Mouse (Mus musculus): Measurements from ENCODE around the gene Mast4.

The Mast4 gene

DNA sequence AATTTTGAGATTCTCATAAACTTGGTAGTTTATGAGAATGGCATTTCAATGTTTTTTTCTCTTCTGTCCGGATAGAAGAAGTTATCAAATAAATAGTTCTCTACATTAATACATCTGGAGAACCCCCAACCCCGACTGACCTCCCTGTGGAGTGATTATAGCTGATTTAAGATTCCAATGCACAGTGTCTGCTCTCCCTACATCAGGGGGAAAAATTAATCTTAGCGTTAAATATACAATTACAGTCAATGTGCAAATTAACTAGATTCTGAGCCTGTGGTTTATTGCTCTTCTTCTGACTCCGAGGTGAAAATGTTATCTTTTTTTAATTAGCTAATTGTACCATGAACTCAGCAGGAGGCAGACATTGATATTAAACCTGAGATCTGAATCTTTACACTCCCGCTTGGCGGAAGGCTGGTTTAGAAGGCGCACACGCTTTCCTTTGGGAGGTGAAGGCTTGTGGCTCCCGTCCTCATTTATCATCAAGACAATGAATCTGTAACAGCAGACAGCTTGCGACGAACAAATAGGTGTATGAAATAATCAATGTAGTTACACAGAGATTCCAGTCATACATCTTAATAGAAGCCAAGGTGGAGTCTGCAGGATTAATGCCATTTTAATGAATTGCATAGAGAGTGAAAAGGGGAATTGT lies 274.2 kb downstream of the Mast4 start:
- no peak for DNase-seq (ENCODE audit: low spot score in 2 of 2)

DNA sequence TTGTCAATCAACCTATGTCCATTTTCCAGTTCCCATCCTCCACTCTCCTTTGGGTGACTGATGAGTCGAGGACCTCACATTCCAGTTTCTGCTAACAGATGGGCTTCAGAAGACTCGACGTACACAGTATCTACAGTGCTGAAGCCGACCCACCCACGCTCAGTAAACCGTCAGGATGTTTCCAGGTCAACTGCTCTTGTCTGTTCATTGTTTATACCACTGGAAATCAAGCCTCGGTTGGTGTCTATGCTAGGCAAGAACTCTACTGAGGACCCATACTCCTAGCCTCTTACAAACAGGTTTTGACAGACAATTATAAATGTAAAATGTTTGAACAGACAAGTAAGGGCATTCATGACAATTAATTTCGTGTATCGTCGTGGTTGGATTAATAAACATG lies 277.8 kb downstream of the Mast4 start:
- no peak for DNase-seq (ENCODE audit: low spot score in 2 of 2)

DNA sequence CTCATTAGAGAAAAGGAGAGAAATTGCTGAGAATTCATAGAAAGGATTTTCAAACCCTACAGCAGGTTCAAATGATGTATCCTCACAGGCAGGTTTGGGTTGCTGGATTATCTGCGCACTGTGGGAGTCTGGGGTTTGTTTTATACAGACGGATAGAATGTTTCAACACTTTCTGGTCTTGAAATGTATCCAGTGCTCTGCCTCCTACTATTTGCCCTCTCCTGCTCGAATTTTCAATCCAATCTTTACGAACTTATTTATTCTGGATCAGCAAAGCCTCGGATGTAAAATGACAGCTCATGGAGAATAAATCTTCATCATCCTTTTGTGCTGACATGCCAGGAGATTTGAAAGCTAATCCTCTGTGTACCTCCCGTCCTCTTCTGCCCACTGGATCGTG lies 281.6 kb downstream of the Mast4 start:
- DNase-seq (ENCODE audit: low spot score in 2 of 2): no peak

DNA sequence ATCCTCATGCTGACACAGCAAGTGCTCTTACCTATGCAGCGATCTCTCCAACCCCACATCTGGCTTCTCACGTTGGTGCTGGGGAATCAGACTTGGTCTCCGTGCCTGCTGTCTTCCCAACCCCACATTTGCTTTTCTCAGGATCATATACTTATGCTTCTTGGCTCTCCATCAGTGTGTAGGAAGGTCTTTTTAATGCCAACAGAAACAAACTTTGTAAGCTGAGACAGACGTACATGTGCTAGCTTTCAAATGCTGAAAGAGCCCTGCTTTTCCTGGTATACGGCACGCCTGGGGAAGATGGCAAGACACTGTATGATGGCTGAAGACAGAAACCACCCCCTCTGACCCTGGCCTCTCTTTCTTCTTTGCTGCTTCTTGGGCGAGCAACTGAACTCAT lies 285.3 kb downstream of the Mast4 start:
- no peak for DNase-seq (ENCODE audit: low spot score in 2 of 2)

DNA sequence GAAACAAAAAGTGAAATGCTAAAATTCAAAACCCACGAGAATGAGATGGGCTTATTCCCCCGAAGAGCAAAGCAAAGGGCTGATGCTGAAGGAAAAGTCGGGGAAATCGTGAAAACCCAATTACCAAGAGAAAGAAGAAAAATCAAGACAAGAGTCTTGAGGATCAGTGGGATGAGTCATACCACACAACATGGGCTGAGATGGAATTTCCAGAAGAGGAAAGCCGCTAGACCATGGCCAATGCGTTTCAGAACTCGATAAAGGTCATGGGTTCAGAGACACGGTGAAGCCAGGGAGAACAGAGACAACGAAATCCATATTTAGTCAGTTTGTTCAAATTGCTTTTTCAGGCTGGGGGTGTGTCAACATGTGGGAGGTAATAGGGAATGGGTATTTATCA lies 290.6 kb downstream of the Mast4 start:
- no peak for DNase-seq (ENCODE audit: low spot score in 2 of 2)

DNA sequence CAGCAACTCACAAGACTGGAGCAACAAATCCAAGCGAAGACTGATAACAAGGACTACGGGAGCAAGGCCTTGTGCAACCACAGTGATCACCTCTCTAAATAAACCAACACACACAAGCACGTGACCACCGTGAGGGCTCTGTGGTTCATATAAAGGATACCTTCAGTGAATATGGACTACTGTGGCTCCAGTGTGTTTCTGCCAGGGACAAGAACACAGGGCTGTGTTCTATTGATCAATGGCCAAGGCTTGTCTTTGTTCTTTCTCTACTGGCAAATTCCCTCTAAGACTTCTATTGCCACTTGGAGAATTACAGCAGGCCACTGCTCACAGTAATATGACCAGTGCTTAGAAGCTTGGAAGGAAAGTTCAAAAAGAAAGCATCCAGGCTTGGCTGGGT lies 291.3 kb downstream of the Mast4 start:
- no peak for DNase-seq (ENCODE audit: low spot score in 2 of 2)

DNA sequence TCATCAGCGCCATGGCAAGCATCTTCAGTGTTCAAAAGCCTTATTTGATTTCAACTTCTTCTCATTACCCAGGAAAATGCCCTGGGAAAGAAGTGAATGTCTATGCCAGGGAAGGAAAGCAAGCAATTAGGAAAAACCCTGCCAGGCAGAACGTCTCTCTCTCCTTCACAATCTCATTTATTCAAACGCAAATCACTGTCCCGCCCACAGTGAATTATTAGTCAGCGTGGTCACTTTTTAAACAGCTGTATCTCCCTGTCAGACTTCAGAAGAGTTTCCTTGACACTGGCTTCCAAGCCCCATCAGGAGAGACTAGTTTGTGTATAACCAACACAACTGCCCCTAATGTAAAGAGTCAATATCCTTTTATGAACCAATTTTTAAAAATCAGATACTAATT lies 296.8 kb downstream of the Mast4 start:
- DNase-seq (ENCODE audit: low spot score in 2 of 2): no peak

DNA sequence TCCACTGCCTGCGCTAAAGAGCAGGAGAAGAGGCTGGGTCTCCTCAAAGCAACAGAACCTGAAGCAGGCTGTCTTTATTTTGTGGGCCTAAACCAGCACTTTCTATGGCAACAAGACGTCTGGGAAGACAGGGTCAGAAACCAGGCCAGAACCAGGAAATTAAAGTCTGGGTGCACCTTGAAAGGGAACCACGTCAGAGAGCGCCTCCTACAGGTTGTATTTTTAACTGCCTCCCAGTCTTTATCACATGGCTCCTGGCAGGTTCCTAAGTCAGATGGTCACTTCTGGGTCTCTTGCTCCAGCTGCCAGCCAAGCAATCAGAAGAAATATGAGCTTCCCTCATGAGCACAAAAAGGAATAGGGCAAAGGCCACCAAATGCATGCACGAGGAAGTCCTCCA lies 304.9 kb downstream of the Mast4 start:
- DNase-seq (ENCODE audit: low spot score in 2 of 2): no peak

DNA sequence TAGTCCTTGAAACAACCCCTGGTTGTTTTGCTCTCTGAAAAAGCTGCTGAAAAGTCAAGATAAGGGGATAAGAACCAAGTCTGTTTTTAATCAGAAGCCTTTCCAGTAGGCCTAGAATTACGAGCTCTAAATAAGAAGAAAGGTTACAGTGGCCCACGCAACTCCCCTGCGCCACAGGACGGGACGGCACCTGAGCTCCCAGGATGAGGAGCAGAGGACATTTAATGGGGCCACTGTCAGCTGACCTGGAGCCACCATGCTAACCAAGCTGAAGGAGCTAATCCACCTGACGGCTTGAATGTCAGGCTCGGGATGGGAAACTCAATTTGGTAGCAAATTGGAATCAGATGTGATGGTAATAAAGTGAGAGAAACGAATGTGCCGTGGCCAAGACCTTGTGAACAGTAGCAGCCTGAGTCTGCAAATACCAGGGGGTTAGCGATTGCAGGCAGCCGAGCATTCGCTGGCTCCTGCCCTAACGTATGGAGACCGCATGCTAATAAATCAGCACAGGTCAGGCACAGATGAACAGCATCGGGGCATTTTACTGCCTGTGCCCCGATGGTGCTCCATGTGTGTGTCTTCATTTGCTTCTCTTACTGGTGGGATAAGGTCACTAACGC lies 306.7 kb downstream of the Mast4 start:
- no peak for DNase-seq (ENCODE audit: low spot score in 2 of 2)

DNA sequence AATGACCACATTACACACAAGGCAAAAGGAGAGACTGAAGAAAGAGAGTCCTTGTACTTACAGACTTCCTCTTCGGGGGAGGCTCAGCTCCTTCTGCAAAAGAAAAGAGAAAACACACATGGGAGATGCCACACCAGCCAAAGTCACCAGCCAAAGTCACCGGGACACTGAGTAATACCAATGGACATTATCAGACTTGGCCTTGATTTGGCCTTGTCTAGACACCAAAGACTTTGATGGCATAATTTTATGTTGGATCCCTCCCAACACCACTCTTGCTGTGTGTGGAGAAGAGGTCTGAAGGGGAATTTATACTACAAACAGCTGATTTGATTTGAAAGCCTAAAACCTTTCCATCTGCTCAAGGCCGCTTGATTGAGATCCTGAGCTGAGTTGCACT lies 308.8 kb downstream of the Mast4 start:
- DNase-seq (ENCODE audit: low spot score in 2 of 2): no peak

DNA sequence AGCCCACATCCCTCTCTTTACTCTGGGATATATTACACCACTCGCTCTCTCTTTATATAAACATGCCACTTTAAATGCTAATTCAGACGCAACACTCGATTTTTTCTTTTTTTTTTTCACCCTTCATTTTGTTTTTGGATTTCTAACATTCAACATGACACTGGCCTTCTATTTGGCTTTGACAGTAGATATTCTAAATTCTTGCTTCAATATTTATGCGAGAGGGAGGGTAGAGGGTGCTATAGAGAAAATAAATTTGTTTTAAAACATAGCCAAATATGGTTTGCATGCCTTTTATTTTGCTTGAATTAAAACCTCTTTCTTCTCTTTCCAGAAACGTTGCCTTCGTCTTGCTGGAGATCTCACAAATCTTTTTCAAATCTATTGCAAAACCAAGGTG lies 315.8 kb downstream of the Mast4 start:
- no peak for DNase-seq (ENCODE audit: low spot score in 2 of 2)

DNA sequence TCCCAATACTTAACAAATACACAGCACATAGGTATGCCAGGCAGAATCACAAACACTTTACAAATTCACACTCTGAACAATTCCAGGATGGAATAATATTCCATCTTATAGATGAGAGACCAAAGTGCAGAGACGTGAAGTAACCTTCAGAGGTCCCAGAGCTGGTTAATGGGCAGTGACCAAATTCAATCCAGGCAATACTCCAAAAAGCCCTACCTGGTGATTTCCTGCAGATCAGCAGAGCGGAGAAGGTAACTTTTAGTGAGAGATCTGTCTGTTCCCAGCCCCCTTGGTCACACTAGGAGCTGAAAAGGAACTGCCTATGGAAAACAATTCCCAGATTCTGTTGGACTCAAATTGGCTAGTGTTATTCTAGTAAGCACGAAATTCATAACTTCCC lies 316.6 kb downstream of the Mast4 start:
- DNase-seq (ENCODE audit: low spot score in 2 of 2): no peak

DNA sequence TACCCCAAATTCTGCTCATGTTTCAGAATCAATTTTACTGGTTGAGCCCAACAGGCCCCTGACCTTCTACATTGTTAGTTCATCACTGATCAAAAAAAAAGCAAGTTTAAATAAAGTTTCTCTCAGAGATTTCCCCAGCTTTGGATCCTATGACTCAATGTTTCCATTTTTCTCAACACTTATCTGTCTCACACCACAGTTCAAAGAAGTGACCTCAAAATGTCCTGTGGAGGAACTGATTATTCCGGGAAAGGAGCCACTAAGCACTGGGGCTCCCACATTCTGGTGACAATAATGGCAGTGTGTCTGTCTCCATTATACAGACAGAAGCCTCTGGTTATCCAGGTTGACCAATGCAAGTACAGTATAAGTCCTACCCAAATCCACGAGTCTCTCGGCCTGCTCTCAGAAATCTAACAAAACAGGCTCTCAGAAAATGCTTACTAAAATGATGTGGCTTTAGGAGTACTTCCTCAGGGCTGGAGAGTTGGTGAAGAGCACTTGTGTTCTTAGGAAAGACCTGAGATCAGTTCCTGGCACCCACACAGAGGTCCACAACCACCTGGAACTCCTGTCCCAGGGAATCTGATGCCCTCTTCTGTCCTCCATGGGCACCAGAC lies 319.1 kb downstream of the Mast4 start:
- DNase-seq (ENCODE audit: low spot score in 2 of 2): no peak

DNA sequence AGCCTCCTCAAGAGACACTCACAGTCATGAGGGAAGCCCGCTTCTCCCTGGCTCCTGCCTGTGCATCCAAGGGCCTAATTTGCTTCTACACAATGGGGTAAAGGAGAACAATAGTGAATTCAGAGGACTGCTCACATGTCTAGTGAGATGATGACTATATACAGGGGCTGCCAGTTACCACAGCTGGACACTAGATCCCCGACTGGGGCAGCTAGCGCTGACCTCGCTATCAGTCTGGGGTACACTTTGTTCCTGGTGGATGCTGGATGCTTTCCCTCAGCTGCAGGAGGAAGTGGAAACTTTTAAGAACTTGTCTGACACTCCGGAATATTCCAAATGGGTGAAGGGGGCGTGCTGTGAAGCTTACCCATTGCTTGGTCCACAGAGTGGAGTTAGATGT lies 319.7 kb downstream of the Mast4 start:
- no peak for DNase-seq (ENCODE audit: low spot score in 2 of 2)

DNA sequence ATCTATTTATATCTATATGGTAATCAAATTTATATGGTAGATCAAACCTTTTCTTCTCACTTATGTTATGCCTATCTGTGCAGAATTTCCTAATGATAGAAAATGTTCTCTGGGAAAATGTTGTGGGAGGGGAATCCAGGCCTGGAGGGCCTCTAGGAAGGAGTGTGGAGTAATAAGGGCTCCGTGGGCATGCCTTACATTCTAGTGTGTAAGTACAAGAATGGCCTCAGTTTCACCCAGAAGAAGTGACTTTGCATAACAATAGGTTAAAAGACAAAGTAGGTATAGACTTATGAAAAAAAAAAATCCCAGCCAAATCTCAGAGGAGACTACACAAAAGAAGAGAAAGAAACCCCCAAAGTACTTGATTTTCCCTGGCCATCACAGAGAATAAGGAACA lies 320.1 kb downstream of the Mast4 start:
- DNase-seq (ENCODE audit: low spot score in 2 of 2): no peak

DNA sequence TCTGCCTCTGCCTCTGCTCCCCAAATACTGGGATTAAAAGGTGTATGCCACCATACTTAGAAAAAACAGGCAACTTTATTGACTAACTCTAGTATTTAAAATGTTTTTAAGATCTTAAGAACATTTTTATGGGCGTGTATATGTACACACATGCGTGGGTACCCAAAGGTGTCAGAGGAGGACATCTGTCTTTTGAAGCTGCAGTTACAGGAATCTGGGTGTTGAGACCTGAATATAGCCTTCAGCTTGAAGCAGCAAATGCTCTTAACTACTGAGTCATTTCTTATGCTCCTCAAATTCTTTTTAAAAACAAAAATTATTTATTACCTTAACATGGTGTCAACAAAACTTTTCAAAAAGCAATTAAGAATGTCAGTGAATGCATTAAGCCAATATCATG lies 329.1 kb downstream of the Mast4 start:
- no peak for DNase-seq (ENCODE audit: low spot score in 2 of 2)

DNA sequence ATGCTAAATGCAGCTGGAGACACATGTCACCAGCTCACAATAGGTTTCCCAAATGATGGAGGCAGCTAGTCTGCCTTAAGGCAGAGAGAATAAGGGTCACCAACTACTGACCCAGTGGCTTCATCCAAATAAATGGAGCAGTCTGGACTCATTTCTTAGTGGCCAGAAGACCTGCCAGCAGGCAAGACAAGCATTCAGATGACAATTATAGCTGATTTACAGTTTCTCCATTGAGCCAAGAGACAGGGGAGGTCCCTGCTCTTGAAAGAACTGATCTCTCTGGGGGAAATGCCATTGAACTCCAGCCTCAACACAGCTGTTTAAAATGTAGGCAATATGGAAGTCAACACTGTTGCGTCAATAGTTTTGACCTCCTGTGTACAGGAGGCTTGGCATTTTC lies 332.5 kb downstream of the Mast4 start:
- no peak for DNase-seq (ENCODE audit: low spot score in 2 of 2)

DNA sequence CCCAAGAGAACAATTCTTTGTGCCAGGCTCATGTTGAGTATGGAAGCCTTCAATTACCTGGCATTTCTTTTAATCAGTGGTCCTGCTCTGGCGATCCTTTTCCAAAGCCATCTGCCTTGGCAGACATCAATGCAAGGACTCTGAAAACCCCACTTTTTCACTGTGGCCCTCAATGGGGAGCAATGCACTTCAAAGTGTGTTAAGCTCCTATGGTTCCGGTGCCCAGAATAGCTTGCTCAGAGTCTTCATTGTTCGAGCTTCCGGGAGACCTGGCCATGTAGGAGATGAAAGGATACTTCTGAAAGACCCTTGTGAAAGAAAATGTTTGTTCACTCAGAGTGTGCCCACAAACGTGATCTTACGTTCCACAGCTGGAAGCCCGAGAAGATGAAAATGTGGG lies 333.4 kb downstream of the Mast4 start:
- DNase-seq (ENCODE audit: low spot score in 2 of 2): no peak

DNA sequence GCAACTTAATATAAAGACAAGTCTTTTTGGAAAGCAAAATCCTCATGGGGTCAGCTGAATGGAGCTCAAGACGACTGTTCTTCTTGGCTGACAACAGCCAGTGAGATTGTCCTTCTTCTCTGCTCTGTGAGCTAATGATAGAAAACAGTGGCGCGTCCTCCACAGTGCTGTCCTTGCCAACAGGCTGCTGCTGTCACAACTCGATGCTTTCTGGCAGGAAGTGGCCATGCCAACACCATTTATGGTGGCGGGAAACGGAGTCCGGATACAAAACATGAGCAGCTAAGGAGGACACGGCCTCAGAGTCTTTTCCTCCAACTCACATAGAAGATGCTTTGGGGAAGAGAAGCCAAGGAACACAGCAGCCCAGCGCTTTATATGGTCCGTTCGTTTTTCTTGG lies 340.2 kb downstream of the Mast4 start:
- DNase-seq (ENCODE audit: low spot score in 2 of 2): no peak

DNA sequence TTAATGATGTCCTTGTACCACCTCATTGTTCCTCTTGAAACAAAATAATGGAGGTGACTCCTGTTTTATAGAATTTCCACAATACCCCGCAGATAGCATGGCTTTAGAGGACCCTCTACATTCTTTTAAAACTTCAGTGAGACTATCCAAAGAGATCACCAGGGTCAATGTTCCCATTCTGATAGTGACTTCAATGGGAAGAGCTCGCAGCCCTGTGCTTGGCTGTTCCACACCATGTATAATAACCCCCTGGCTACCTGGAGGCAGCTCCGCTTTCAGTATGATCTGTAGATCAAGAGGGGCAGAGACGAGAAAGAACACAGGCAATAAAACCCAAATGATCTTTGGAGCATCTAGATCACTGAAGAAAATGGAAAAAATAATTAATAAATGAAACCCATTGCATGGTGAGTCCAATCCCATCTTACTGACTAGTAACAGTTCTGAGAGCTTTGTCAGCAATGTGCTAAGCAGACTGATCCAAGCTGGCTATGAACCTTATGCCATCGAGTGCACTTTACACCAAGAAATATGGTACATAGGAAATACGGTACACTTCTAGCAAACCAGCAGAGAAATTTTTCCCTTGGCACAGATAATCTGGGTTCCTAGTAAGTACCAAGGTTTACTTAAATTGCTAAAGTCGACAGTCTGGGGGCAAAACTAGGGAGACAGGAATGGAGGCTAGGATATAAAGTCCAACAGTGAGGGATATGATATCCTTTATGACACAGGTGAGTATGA lies 341.4 kb downstream of the Mast4 start:
- DNase-seq (ENCODE audit: low spot score in 2 of 2): no peak

DNA sequence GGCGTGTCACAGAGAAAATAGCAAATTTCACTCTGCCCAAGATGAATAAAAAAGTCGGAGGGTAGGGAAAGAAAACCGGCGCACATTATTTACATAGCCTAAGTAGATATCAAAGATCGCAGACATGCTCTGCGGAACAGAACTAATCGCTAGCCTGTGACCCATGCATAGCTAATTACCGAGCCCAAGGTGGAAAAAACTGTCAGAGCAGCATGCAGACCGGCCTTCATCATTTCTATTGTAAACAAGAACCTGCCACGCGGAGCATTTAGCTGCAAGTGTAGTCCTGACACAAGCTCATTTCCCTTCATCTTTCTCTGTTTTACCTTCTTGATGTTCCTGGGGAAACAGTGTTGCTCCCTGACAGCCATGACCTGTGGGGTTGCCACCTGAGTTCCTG lies 342.4 kb downstream of the Mast4 start:
- DNase-seq (ENCODE audit: low spot score in 2 of 2): no peak

DNA sequence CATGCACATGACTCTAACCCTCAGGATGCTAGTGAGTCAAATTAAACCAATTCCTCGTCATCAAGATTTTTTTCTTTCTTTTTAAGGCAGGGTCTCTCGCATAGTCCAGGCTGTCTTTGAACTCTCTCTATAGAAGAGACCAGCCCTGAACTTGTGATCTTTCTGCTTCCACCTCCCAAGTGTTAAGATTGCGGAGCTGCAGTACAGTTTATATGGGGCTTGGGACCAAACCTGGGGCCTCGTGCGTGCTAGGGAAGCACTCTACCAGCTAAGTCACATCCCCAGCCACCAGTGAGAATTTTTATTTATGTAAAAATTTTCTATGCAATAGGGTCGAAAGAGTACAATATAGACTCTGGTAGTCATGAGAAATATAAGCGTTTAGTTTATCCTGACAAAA lies 343.1 kb downstream of the Mast4 start:
- no peak for DNase-seq (ENCODE audit: low spot score in 2 of 2)

DNA sequence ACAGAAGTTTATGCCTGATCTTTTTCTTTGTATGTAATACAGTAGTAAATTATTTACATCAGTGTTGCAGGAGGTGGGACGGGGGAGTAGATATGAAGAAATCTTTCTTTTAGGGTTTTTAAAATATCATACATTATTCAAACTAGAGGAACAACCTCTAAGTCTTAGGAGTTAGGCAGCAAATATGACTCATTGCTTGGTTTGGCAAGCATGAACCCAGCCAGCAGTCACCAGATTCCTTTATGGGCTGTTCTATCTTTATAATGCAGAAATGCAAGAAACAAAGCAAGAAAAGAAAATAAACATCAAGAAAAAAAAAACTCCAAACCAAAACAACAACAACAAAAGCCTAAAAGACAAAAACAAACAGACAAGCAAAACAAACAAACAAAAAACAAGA lies 344.2 kb downstream of the Mast4 start:
- DNase-seq (ENCODE audit: low spot score in 2 of 2): no peak

Measured in spleen, postnatal 36 days (tissue).